Mouse (Mus musculus): ENCODE data around the gene Ncapd3. TPM values are rescaled to one million over a fixed set of nuclear protein-coding genes. Genes with fewer than 3 reads are reported as not detected.
A peak's percentile ranks its signal among the peaks of the same experiment; 100 is the strongest.

The Ncapd3 gene
- polyA plus RNA-seq, 2 experiments: 24.3 to 38.8 TPM

DNA sequence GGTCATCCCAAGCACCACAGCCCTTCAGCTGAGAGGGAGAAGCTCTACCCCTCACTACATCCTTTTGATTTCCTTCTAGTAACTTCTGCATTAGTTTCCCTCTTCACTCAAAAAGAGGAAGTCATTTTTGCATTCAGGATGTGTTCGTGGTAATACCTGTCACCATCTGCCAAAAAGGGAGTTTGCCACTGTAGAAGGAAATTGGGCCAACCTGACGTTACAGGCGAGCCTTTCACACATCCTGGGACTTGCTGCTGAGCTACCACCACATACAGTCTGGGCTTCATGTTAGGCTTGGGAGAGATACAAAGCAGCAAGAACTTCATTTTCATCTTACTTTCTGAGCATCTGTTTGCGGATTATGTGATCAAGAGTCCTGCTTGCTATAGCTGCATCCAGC lies 6.3 kb upstream of the Ncapd3 start:
- no peak for TF ChIP-seq POLR2A (IDR thresholded peaks at IDR 0.05; ENCODE audit: borderline replicate concordance, extremely low read depth, insufficient read depth, insufficient read length)
- no peak for ATAC-seq (ENCODE audit: low FRiP score, low read depth)
- Histone ChIP-seq H3K36me3 (ENCODE audit: control insufficient read depth, insufficient read depth, low read length) (peaks cover 19% of the 10 kb centered on the region), H3K4me3 (replicated peaks; ENCODE audit: low read length) (no peak overlapping the region), H3K9ac (ENCODE audit: low read depth, low read length, severe bottlenecking) (no peak overlapping the region), H3K4me1 (ENCODE audit: control insufficient read depth, insufficient read depth, low read length) (peaks cover 22% of the 10 kb centered on the region), H3K27ac (replicated peaks; ENCODE audit: low read depth, low read length) (no peak overlapping the region), H3K27me3 (ENCODE audit: control insufficient read depth, insufficient read depth, low read length) (no peaks in the 10 kb centered on the region), H3K9me3 (ENCODE audit: control insufficient read depth, low read length) (no peaks in the 10 kb centered on the region), H3K4me2 (replicated peaks; ENCODE audit: low read depth, low read length, severe bottlenecking) (no peak overlapping the region)
- no peak for DNase-seq (ENCODE audit: low spot score)
- 92% methylated on average over 4 of the region's 4 CpGs for WGBS

DNA sequence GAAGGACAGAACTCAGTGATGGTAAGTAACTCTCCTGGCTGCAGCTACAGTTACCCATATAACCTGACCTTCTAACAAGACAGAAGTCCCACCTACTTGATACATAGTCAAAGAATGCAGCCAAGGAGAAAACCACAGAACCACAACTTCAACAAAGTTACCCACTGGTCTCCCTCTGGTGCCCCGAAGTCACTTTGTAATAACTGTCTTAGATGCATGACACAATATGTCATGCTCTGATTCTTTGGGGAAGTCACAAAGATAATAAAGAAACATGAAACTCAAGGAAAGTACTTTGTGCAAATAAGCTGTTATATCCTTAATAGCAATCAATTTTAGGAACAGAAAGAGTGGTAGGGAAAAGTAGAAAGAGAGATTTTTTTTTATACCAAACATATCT lies 3.3 kb upstream of the Ncapd3 start:
- Histone ChIP-seq H3K36me3 (ENCODE audit: control insufficient read depth, insufficient read depth, low read length) (peaks cover 6% of the 10 kb centered on the region; the same call in 1 of the 2 replicates), H3K9ac (ENCODE audit: low read depth, low read length, severe bottlenecking) (no peak overlapping the region), H3K4me3 (replicated peaks; ENCODE audit: low read length) (no peak overlapping the region), H3K27me3 (ENCODE audit: control insufficient read depth, insufficient read depth, low read length) (no peaks in the 10 kb centered on the region), H3K9me3 (ENCODE audit: control insufficient read depth, low read length) (no peaks in the 10 kb centered on the region), H3K4me2 (replicated peaks; ENCODE audit: low read depth, low read length, severe bottlenecking) (0 out of 2 replicates have a peak overlapping the region, but pooled peaks have one; percentile 6), H3K4me1 (ENCODE audit: control insufficient read depth, insufficient read depth, low read length) (peaks cover 22% of the 10 kb centered on the region), H3K27ac (replicated peaks; ENCODE audit: low read depth, low read length) (no peak overlapping the region)
- ATAC-seq (ENCODE audit: low FRiP score, low read depth) (no peak), DNase-seq (ENCODE audit: low spot score) (no peak)
- WGBS: 72% methylated on average over 1 of the region's 1 CpGs
- no peak for TF ChIP-seq POLR2A (IDR thresholded peaks at IDR 0.05; ENCODE audit: borderline replicate concordance, extremely low read depth, insufficient read depth, insufficient read length)

DNA sequence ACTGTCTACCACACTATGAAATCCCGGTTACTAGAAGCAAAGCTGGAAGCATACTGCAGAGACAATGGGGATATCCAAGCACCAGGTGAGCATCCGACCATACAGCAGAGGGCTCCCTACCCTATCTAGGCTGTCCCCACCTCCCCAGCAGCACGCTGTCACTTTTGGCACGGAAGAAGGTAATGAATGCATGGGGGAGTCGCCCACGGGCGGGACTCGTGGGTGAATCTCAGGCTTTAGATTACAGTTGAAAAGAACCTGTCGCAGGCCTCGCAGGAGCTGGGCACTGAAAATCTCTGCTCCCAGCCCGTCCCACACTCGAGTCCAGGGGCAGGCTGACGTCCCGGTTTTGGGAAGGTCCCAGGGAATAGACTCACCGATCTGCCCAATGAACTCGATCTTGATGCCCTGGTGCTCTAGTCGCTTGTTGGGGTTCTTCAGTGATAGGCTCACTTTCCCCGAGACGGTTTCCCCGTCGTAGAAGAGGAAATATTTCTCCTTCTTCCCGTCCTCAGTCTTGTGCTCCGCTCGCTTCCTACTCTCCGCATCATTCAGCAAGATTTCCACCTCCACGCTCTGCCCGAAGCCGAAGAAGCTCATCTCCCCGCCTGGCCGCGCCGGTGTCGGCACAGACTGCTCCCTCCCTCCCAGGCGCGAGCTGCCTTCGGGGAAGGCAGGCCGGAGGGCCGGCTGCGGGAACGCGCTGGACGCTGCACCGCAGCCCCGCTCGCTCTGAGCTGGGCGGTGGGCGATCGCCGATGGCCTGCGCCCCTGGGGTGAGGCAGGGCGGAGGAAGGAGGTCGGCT lies 750 bp upstream of the Ncapd3 start:
- Histone ChIP-seq H3K27me3 (ENCODE audit: control insufficient read depth, insufficient read depth, low read length) (no peaks in the 10 kb centered on the region), H3K9ac (ENCODE audit: low read depth, low read length, severe bottlenecking) (peak overlapping the region; percentile 93), H3K4me3 (replicated peaks; ENCODE audit: low read length) (peak overlapping the region; percentile 93), H3K36me3 (ENCODE audit: control insufficient read depth, insufficient read depth, low read length) (no peaks in the 10 kb centered on the region), H3K9me3 (ENCODE audit: control insufficient read depth, low read length) (no peaks in the 10 kb centered on the region), H3K27ac (replicated peaks; ENCODE audit: low read depth, low read length) (peak overlapping the region; percentile 58), H3K4me1 (ENCODE audit: control insufficient read depth, insufficient read depth, low read length) (peaks cover 25% of the 10 kb centered on the region), H3K4me2 (replicated peaks; ENCODE audit: low read depth, low read length, severe bottlenecking) (peak overlapping the region; percentile 74)
- WGBS: 1% methylated on average over 52 of the region's 52 CpGs
- ATAC-seq (ENCODE audit: low FRiP score, low read depth) (no peak; the same call in none of the 2 replicates), DNase-seq (ENCODE audit: low spot score) (peak; percentile 19)
- no peak for TF ChIP-seq POLR2A (IDR thresholded peaks at IDR 0.05; ENCODE audit: borderline replicate concordance, extremely low read depth, insufficient read depth, insufficient read length)

DNA sequence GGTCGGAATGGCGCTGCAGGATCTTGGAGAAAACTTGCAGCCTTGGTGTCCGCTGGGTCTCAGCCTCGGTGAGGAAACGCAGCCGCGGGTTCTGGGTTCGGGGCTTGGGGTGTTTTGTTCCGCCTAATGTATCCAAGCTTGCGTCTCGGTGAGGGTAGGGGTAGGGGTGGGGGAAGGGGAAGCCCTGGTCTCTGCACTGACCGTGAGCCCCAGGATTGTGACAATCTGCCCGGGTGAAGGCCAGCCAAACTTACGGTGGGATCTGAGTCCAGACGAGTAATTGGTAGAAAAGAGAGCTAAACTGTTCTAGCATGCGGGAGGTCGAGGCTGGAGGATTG lies 757 bp downstream of the Ncapd3 start:
- under 1% methylated on average over 17 of the region's 17 CpGs for WGBS
- peak overlapping the region; percentile 93 for H3K4me3 ChIP-seq (replicated peaks; ENCODE audit: low read length)
- H3K36me3 ChIP-seq (ENCODE audit: control insufficient read depth, insufficient read depth, low read length): no peaks in the 10 kb centered on the region
- no peak for TF ChIP-seq POLR2A (IDR thresholded peaks at IDR 0.05; ENCODE audit: borderline replicate concordance, extremely low read depth, insufficient read depth, insufficient read length)
- H3K4me1 ChIP-seq (ENCODE audit: control insufficient read depth, insufficient read depth, low read length): peaks cover 25% of the 10 kb centered on the region
- peak overlapping the region; percentile 74 for H3K4me2 ChIP-seq (replicated peaks; ENCODE audit: low read depth, low read length, severe bottlenecking)
- H3K27ac ChIP-seq (replicated peaks; ENCODE audit: low read depth, low read length): no peak overlapping the region
- ATAC-seq (ENCODE audit: low FRiP score, low read depth) (peak; percentile 13; the same call in 1 of the 2 replicates), DNase-seq (ENCODE audit: low spot score) (no peak)
- no peaks in the 10 kb centered on the region for H3K27me3 ChIP-seq (ENCODE audit: control insufficient read depth, insufficient read depth, low read length)
- H3K9me3 ChIP-seq (ENCODE audit: control insufficient read depth, low read length): no peaks in the 10 kb centered on the region
- peak overlapping the region; percentile 93 for H3K9ac ChIP-seq (ENCODE audit: low read depth, low read length, severe bottlenecking)

DNA sequence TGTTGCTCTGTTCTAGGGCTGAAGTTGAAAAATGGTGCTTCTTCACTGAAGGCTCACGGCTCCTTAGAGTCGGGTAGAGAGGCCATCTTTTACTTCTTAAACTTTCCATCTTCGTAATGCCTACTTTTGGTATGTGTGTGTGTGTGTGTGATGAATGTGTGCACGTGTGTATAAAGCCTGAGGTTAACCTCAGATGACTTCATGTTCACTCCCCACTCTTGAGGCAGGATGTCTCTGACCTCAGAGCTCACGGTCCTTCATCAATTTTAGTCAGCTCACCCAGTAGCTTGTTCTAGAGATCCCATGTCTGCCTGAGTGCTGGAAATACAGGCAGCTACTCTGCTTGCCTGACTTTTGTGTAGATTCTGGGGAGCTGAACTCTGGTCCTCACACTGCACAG lies 13.9 kb downstream of the Ncapd3 start:
- 89% methylated on average over 5 of the region's 5 CpGs for WGBS
- H3K36me3 ChIP-seq (ENCODE audit: control insufficient read depth, insufficient read depth, low read length): peaks cover 89% of the 10 kb centered on the region
- H3K27me3 ChIP-seq (ENCODE audit: control insufficient read depth, insufficient read depth, low read length): no peaks in the 10 kb centered on the region

More for the DNA sequence above, 13.9 kb downstream of the Ncapd3 start:
- no peak overlapping the region for H3K9ac ChIP-seq (ENCODE audit: low read depth, low read length, severe bottlenecking)
- DNase-seq (ENCODE audit: low spot score): no peak
- no peaks in the 10 kb centered on the region for H3K4me1 ChIP-seq (ENCODE audit: control insufficient read depth, insufficient read depth, low read length)
- no peaks in the 10 kb centered on the region for H3K9me3 ChIP-seq (ENCODE audit: control insufficient read depth, low read length)
- H3K4me3 ChIP-seq (replicated peaks; ENCODE audit: low read length): no peak overlapping the region
- TF ChIP-seq POLR2A (IDR thresholded peaks at IDR 0.05; ENCODE audit: borderline replicate concordance, extremely low read depth, insufficient read depth, insufficient read length): no peak
- no peak overlapping the region for H3K27ac ChIP-seq (replicated peaks; ENCODE audit: low read depth, low read length)
- no peak for ATAC-seq (ENCODE audit: low FRiP score, low read depth)
- H3K4me2 ChIP-seq (replicated peaks; ENCODE audit: low read depth, low read length, severe bottlenecking): no peak overlapping the region

Data from limb, embryonic 14.5 days (tissue).